Comparison of ENCODE assay signal across 11 mouse cellular contexts in genomic region chr11:68018191-68018590, GRCm38 (mm10). TPM values are rescaled to one million over a fixed set of nuclear protein-coding genes. Genes with fewer than 3 reads are reported as not detected.
"Had no signal": no experiment of that assay in that cellular context is flagged by ENCODE, and none has a peak within 500 bp of the region (broad histone marks: within the 10 kb centered on the region; RNA-seq: fewer than 3 reads in every experiment).

No protein-coding gene starts in this region.

- H3K27me3 ChIP-seq: limb, embryonic 15.5 days; liver, embryonic 12.5 days; midbrain, embryonic 13.5 days had no signal

- H3K4me3 ChIP-seq: left cerebral cortex, adult 2 months; limb, embryonic 15.5 days; liver, embryonic 12.5 days; midbrain, embryonic 13.5 days had no signal

- DNase-seq: kidney, adult 8-10 months; kidney, postnatal 4 days; right cerebral cortex, postnatal 25 days had no signal

- H3K9ac ChIP-seq: limb, embryonic 15.5 days; liver, embryonic 12.5 days; lung, embryonic 14.5 days; midbrain, embryonic 13.5 days had no signal

- H3K4me2 ChIP-seq: limb, embryonic 15.5 days; liver, embryonic 12.5 days; lung, embryonic 14.5 days; midbrain, embryonic 13.5 days had no signal

- H3K36me3 ChIP-seq: midbrain, embryonic 13.5 days had no signal

- H3K4me1 ChIP-seq: midbrain, embryonic 13.5 days had no signal

- ATAC-seq: liver, embryonic 12.5 days; midbrain, embryonic 13.5 days had no signal

- H3K27ac ChIP-seq: kidney, postnatal 0 days; left cerebral cortex, adult 2 months; limb, embryonic 15.5 days; liver, embryonic 12.5 days; midbrain, embryonic 13.5 days; stomach, postnatal 0 days had no signal

- H3K9me3 ChIP-seq: limb, embryonic 15.5 days; liver, embryonic 12.5 days; midbrain, embryonic 13.5 days had no signal

RNA-seq across cellular contexts. Expression of gene Cfap52, which starts 52.7 kb away (rescaled TPM):
- polyA plus RNA-seq: liver, embryonic 12.5 days; liver, embryonic 16.5 days had no signal
